Mouse (Mus musculus) lung, postnatal 0 days (tissue): ENCODE results near the gene Paqr9.

Experiments
- CTCF ChIP-seq: IDR thresholded peaks from 2 replicates; pipeline ENCODE4 v1.5.1; 2016; ENCODE audit warnings: antibody characterized with exemption, mild to moderate bottlenecking
- EP300 ChIP-seq: IDR thresholded peaks from 2 replicates; pipeline ENCODE4 v1.6.1; 2016; ENCODE audit warnings: antibody characterized with exemption, mild to moderate bottlenecking, control low read depth

GRCm38 (mm10) chr9:95602849-95603248 is 43.4 kb downstream of the Paqr9 start:
- TF ChIP-seq CTCF: no peak
- TF ChIP-seq EP300: no peak
